Mouse (Mus musculus) CD4-positive, CD25-positive, alpha-beta regulatory T cell, adult 2 months (primary cell): Measurements from ENCODE around the gene Pex26.

ENCODE experiments used
- DNase-seq: peaks from one replicate; pipeline ENCODE4 v3.0.0-alpha.2; 2012; ENCODE audit warnings: low read depth, low spot score

Pex26 gene

GRCm38 (mm10) chr6:121166098-121166552 lies 17.3 kb upstream of the Pex26 start:
- DNase-seq = no peak

- no peak for DNase-seq
Observed at GRCm38 (mm10) chr6:121167381-121167975, 16.0 kb upstream of the Pex26 start.

GRCm38 (mm10) chr6:121171102-121171501 lies 12.4 kb upstream of the Pex26 start:
- DNase-seq = no peak

GRCm38 (mm10) chr6:121173471-121173870 lies 10.0 kb upstream of the Pex26 start:
- no peak for DNase-seq

GRCm38 (mm10) chr6:121174761-121175160 lies 8.7 kb upstream of the Pex26 start:
- no peak for DNase-seq

GRCm38 (mm10) chr6:121176011-121176730 lies 7.3 kb upstream of the Pex26 start:
- no peak for DNase-seq

GRCm38 (mm10) chr6:121176731-121177098 lies 6.8 kb upstream of the Pex26 start:
- no peak for DNase-seq

GRCm38 (mm10) chr6:121177118-121177708 lies 6.3 kb upstream of the Pex26 start:
- DNase-seq = no peak

- peak; percentile 77 for DNase-seq
Observed at GRCm38 (mm10) chr6:121178700-121179358, 4.6 kb upstream of the Pex26 start.

GRCm38 (mm10) chr6:121179846-121180245 lies 3.6 kb upstream of the Pex26 start:
- no peak for DNase-seq

- DNase-seq = peak; percentile 88
Observed at GRCm38 (mm10) chr6:121184198-121185140, 1.0 kb downstream of the Pex26 start.

GRCm38 (mm10) chr6:121185232-121185631 lies 1.8 kb downstream of the Pex26 start:
- no peak for DNase-seq

- DNase-seq = no peak
Observed at GRCm38 (mm10) chr6:121191261-121192009, 8.0 kb downstream of the Pex26 start.

GRCm38 (mm10) chr6:121194061-121194955 lies 10.8 kb downstream of the Pex26 start:
- DNase-seq = peak; percentile 29

GRCm38 (mm10) chr6:121194956-121195731 lies 11.7 kb downstream of the Pex26 start:
- no peak for DNase-seq

- DNase-seq = no peak
Observed at GRCm38 (mm10) chr6:121197807-121198365, 14.4 kb downstream of the Pex26 start.

- DNase-seq = no peak
Observed at GRCm38 (mm10) chr6:121200458-121200857, 17.0 kb downstream of the Pex26 start.

GRCm38 (mm10) chr6:121202026-121202425 lies 18.6 kb downstream of the Pex26 start:
- no peak for DNase-seq
